Mouse (Mus musculus) 416B (cell line): ENCODE measurements around the gene Pif1.

Experiments used
- DNase-seq: peaks from one replicate; pipeline ENCODE4 v3.0.0; 2011; ENCODE audit warnings: low read depth

Gene Pif1

GRCm38 (mm10) chr9:65561016-65561415, 25.9 kb upstream of the Pif1 start:
- DNase-seq = peak; percentile 64

GRCm38 (mm10) chr9:65562081-65562506, 24.9 kb upstream of the Pif1 start:
- no peak for DNase-seq

- DNase-seq = no peak
Measured at GRCm38 (mm10) chr9:65563073-65563472, 23.9 kb upstream of the Pif1 start.

GRCm38 (mm10) chr9:65564698-65565097, 22.3 kb upstream of the Pif1 start:
- no peak for DNase-seq

- peak; percentile 69 for DNase-seq
Measured at GRCm38 (mm10) chr9:65568787-65569186, 18.2 kb upstream of the Pif1 start.

GRCm38 (mm10) chr9:65569491-65569971, 17.4 kb upstream of the Pif1 start:
- no peak for DNase-seq

GRCm38 (mm10) chr9:65572837-65573236, 14.1 kb upstream of the Pif1 start:
- no peak for DNase-seq

- no peak for DNase-seq
Measured at GRCm38 (mm10) chr9:65574513-65575392, 12.2 kb upstream of the Pif1 start.

GRCm38 (mm10) chr9:65575393-65576196, 11.4 kb upstream of the Pif1 start:
- peak; percentile 82 for DNase-seq

GRCm38 (mm10) chr9:65576861-65577510, 10.0 kb upstream of the Pif1 start:
- DNase-seq = peak; percentile 88

- peak; percentile 73 for DNase-seq
Measured at GRCm38 (mm10) chr9:65577511-65578196, 9.3 kb upstream of the Pif1 start.

- peak; percentile 95 for DNase-seq
Measured at GRCm38 (mm10) chr9:65578801-65579249, 8.1 kb upstream of the Pif1 start.

GRCm38 (mm10) chr9:65579781-65580371, 7.1 kb upstream of the Pif1 start, which contains the start of gene Plekho2:
Gene Plekho2, minus strand, starts transcription at chr9:65580040.
- peak; percentile 99 for DNase-seq

- DNase-seq = peak; percentile 98
Measured at GRCm38 (mm10) chr9:65580401-65581256, 6.3 kb upstream of the Pif1 start.

- DNase-seq = peak; percentile 92
Measured at GRCm38 (mm10) chr9:65583045-65583444, 3.9 kb upstream of the Pif1 start.

GRCm38 (mm10) chr9:65587270-65587572, 261 bp downstream of the Pif1 start:
- DNase-seq = peak; percentile 56

GRCm38 (mm10) chr9:65587573-65588358, 806 bp downstream of the Pif1 start:
- DNase-seq = peak; percentile 64

- DNase-seq = no peak
Measured at GRCm38 (mm10) chr9:65589091-65589490, 2.1 kb downstream of the Pif1 start.

- DNase-seq = no peak
Measured at GRCm38 (mm10) chr9:65592721-65593120, 5.8 kb downstream of the Pif1 start.
